Mouse (Mus musculus): ENCODE measurements at regions not wholly inside any gene's neighbourhood (a gene's known extent, or its start where the extent isn't known, plus 50 kb on each side); places are given as distances from the start of the nearest gene placed in this dataset.

GRCm38 (mm10) chr6:67114753-67115152, 77.5 kb upstream of the Gadd45a start:
- DNase-seq (ENCODE audit: low spot score): no peak

GRCm38 (mm10) chr6:67113686-67114278, 76.5 kb upstream of the Gadd45a start:
- peak; percentile 63 for DNase-seq (ENCODE audit: low spot score)

DNA sequence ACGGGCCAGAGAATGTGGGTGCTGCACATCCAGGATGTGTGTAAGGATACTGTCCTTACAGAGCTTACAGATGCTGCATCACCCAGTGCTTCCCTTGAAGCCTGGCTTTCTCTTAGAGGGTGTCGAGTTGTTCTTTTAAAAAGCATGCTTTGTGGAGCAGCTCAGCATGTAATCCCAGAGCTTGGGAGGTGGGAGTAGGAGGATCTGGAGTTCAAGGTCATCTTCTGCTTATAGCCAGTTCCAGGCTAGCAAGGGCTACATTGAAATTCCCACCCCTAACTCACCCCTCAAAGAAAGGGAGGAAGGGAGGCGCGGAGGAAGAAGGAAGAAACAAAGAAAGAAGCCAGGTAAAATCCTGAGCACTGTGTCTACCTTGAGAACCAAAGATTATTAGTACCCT, 76.0 kb upstream of the Gadd45a start:
- DNase-seq (ENCODE audit: low spot score): no peak

DNA sequence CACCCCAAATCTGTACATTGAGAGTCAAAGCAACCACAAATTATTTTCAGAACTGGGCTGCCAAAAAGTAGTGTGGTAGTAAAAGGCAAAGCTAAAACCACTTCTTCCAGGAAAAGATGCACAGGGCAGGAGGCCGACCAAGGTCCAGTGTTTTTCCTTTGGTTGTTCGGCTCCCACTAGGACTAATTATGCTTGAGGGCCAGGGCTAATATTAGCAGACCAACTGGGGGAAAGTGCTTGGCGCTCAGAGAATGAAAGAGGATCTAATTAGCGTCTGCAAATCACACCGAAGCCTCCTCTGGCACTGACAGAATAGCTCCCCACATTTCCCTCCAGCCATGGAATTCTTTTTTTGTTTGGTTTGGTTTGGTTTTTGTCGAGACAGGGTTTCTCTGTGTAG, 75.1 kb upstream of the Gadd45a start:
- no peak for DNase-seq (ENCODE audit: low spot score)

GRCm38 (mm10) chr6:67111581-67111980, 74.3 kb upstream of the Gadd45a start:
- no peak for DNase-seq (ENCODE audit: low spot score)

DNA sequence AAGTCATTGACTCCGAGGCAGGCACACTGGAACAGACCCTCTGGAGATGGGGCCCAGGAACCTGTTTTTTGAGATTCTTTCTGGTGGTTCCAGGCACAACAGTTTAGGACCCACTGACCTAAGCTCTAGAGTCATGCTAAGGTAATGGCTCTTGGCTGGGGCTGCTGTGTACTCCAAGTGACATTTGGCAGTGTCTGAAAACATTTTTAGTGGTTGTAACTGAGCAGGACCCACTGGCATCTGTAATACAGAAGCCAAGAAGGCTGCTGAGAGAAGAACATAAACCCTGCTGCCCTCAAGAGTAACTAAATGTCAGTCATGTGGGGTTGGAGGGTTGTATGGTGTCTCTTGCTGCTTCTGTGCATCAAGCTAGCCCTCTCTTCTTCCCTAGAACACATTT, 73.1 kb upstream of the Gadd45a start:
- DNase-seq (ENCODE audit: low spot score): no peak

GRCm38 (mm10) chr6:67109774-67110173, 72.5 kb upstream of the Gadd45a start:
- DNase-seq (ENCODE audit: low spot score): no peak

DNA sequence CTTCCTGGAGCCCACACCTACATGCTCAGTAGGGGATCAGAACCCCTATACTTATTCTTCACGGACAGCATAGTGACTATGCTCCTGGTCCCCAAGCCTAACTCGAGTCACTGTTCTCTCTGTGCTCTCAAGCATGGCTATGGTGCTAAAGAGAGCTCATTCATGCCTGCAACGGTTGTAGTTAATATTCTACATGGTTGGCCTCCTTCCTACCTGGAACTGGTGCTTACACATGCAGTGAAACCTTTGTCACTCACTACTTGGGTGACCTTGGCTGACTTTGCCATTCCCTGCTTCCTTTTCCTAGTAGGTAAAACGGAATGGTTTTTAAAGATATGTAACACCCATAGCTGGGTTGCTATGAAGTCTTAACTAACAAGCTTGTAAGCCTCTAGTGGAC, 70.3 kb upstream of the Gadd45a start:
- DNase-seq (ENCODE audit: low spot score): peak; percentile 50

DNA sequence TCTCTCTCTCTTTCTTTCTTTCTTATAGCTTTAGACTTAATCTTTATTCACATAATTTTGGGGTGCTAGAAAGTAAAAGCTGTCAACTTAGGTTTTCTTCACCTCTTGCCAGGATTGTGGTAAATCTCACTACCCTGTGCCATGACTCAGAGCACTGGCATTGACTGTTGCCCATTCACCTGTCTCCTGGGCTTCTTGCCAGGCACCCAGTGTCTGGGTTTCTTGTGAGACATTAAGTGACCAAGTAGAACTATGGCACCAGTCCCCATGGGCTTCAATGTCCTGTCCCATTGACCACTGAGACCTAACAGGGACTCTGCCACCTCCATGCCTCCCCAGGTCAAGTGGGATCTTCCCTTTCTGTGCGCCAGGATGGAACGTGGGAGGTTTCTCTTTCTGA, 69.2 kb upstream of the Gadd45a start:
- no peak for DNase-seq (ENCODE audit: low spot score)

- DNase-seq (ENCODE audit: low spot score): no peak
These were observed 68.1 kb upstream of the Gadd45a start for GRCm38 (mm10) chr6:67105386-67105785.

- no peak for DNase-seq (ENCODE audit: low spot score)
These were observed 66.9 kb upstream of the Gadd45a start for GRCm38 (mm10) chr6:67104205-67104604.

DNA sequence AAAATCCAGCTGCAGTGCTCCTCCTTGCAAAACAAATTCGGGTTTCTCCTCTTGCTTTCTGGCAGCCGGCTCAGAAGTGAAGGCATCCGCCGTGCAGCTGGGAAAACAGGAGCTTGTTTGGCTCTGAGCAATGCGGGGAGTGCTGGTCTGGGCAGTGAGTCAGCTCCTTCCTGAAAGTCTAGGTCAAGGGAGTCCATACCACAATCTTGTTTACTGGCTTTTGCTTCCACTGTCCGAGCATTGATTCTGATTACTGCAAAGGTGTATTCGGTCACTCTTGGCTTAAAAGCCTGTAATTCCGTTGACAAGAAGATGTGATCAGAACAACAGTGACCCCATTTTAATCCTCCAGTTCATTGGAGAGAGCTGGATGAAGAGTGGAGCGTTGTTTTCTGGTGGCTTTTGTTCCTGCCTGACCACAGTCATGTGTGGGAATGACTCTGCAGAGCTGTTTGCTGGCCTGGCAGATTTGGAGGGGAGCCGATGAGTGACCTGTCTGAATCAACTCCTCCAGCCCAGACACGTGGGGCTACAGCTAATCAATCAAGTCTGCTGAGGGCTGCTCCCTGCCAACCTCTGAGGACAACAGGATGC, 65.4 kb upstream of the Gadd45a start:
- DNase-seq (ENCODE audit: low spot score): peak; percentile 43

- DNase-seq (ENCODE audit: low spot score): no peak
These were observed 64.8 kb upstream of the Gadd45a start for GRCm38 (mm10) chr6:67102014-67102413.

DNA sequence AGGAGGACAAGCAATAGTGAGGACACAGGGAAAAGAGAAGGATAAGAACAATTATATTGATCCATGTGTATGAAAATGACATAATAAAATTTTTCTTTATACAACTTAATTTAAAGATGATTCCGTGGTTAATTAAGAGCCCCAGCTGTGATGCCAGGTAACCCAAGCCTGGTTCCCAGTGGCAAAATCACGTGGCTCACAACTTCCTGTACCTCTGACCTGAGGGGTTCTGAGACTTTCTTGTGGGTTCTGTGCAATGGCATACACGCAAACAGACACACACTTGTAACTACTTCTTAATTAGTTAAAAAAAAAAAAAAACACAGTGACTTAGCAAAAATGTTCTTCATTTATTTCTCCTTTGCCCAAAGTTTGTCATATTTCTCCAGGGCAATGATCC, 57.2 kb upstream of the Gadd45a start:
- DNase-seq (ENCODE audit: low spot score): no peak

DNA sequence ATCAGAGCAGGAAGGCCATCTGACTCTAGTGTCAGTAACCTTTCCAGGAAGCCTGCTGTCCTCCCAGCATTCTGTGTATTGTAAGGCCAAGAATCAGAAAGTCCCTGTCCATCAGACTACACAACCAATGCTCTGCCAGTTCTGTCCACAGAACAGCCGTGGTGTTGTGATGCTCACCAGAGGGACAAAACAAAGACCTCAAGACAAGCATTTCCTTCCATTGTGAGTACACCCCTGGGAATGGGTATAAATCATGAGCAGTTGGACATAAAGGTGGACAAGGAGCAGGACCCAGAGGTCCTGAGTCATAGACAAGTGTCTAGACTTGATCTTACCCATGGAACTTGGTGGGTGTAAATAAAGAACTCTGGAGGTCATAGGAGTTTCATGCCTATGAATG, 55.9 kb upstream of the Gadd45a start:
- DNase-seq (ENCODE audit: low spot score): no peak

DNA sequence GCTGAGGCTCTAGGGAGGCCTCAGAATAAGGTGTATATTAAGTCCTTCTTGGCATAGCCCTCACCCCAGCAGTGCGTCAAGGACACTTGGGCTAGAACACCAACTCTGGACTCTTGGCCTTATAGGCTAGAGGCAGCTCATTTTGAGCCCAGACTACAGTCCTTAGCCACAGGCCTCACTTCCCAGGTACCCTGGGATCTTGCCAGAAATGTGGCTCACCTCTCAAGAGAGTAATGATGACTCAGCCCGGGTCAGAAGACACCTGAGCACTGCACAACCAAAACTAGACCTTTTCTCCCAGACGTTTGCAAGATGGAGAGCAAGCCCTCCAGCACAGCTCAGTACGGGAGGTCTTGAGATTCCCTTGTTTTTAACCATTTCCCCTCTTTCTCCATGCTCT, 52.9 kb upstream of the Gadd45a start:
- no peak for DNase-seq (ENCODE audit: low spot score)

DNA sequence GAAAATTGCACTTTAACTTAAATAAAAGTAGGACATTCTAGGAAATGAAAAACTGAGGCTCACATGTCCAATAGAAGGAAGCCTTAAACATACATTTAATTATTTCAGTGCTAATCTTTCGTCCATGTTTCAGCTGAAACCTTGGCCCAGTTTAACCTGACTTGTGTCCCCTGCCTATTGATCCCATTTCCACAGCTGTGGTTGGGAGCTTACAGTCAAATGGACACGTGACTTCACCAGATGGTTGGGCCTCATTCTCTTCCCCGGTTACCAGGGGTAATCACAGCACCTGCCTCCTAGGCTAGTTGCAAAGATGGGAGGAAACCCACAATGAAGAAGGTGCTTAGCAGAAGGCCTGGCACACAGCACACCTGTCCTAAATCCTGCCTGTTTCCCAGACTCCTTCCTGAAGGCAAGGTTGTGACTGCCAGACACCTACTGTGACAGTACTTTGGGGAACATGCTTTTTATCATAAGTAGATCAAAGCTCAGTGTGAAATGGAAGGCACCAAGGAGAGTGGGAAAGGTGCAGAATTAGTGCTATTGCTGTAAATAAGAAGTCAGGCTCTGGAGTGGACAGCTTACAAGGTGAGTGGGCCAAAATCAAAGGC, 52.4 kb upstream of the Gadd45a start:
- no peak for DNase-seq (ENCODE audit: low spot score)

DNA sequence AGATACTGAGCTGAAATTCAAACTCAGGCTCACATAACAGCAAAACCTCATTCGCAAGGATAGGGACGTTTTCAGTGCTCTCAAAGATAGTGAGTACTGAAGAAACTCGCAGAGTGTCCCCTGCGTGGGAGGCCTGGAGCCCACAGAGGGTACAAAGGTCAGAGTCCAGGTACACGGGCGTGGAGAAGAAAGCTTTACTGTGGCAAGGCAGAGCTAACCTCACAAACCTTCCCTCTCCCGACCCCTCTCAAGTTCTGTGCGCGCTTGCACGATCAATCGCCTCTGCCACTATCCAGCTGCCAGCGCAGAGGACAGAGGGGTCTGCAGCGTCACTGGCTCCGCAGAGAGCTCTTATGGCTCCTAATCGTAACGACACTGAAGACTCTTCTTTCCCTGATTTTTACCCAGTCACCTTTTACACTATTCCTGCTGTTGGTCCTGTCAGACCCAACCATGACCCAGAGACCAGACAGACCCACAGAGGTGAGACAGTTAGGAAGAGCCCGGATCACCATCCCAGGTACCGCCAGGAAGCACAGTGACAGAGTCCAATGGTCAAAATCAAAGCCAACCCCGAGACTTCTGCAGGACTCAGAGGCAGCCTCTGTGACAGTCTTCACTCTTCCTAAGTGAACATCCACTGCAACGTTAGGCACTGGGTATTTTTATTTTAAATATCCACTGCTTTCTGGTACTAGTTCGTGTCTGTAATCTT, 51.6 kb upstream of the Gadd45a start:
- DNase-seq (ENCODE audit: low spot score): no peak

- no peak for DNase-seq (ENCODE audit: low spot score)
These were observed 50.7 kb upstream of the Gadd45a start for GRCm38 (mm10) chr6:67087837-67088440.

- no peak for DNase-seq (ENCODE audit: low spot score)
These were observed 50.1 kb upstream of the Gadd45a start for GRCm38 (mm10) chr6:67087393-67087792.
